Mouse (Mus musculus) liver, embryonic 16.5 days (tissue): ENCODE results near the gene Otulin. TPM values are rescaled to one million over a fixed set of nuclear protein-coding genes. Genes with fewer than 3 reads are reported as not detected.

Source experiments
- ATAC-seq: fragments of 200-750 bp; cut with Nextera tagmentation; 2 replicates; pipeline ENCODE4 v1.8.0; 2017; ENCODE audit warnings: low read depth, mild to moderate bottlenecking, moderate number of reproducible peaks, moderate library complexity
- H3K27ac ChIP-seq: fragments of 300-500 bp; sonication (generic); 2 replicates; pipeline ENCODE4 v1.5.1; 2014; ENCODE audit warnings: mild to moderate bottlenecking, low read length
- H3K27me3 ChIP-seq: fragments of 300-500 bp; sonication (generic); 2 replicates; pipeline ENCODE4 v1.6.1; 2014; ENCODE audit warnings: low read depth, low read length, mixed read lengths; ENCODE audit not compliant: control insufficient read depth, insufficient read depth
- H3K36me3 ChIP-seq: fragments of 300-500 bp; sonication (generic); 2 replicates; pipeline ENCODE4 v1.6.1; 2014; ENCODE audit warnings: mild to moderate bottlenecking; ENCODE audit not compliant: control insufficient read depth, insufficient read depth
- H3K4me1 ChIP-seq: fragments of 300-500 bp; sonication (generic); 2 replicates; pipeline ENCODE4 v1.6.1; 2014; ENCODE audit warnings: low read depth, low read length, mixed read lengths; ENCODE audit not compliant: control insufficient read depth
- H3K4me2 ChIP-seq: fragments of 300-500 bp; sonication (generic); 2 replicates; pipeline ENCODE4 v1.6.1; 2014; ENCODE audit warnings: low read depth, low read length, mixed read lengths
- H3K4me3 ChIP-seq: fragments of 300-500 bp; sonication (generic); 2 replicates; pipeline ENCODE4 v1.5.1; 2014; ENCODE audit warnings: low read depth, mild to moderate bottlenecking, low read length
- H3K9ac ChIP-seq: fragments of 300-500 bp; sonication (generic); 2 replicates; pipeline ENCODE4 v1.6.1; 2014; ENCODE audit warnings: low read depth, low read length
- H3K9me3 ChIP-seq: fragments of 300-500 bp; sonication (generic); replicated peaks from 2 replicates; pipeline ENCODE4 v1.6.1; 2016; ENCODE audit warnings: low read length; ENCODE audit not compliant: control insufficient read depth
- WGBS: fragments of 180-500 bp; shearing (Covaris S2); extraction: QIAGEN DNeasy Blood & Tissue Kit; methylation state at CpG from one replicate; pipeline ENCODE4 v1.1.7; 2014; ENCODE audit not compliant: insufficient replicate concordance; 5-methylcytosine and 5-hydroxymethylcytosine counted together
- polyA plus RNA-seq: library from polyadenylated mRNA; unstranded; fragments of >200 nt; fragmentation: Nextera tagmentation; extraction: Ambion mirVana; gene quantifications from 2 replicates; pipeline ENCODE4 v1.2.1, GENCODE M21; 2015

The Otulin gene
- polyA plus RNA-seq, 1 experiment from 2014 or later = 12.3 TPM

DNA sequence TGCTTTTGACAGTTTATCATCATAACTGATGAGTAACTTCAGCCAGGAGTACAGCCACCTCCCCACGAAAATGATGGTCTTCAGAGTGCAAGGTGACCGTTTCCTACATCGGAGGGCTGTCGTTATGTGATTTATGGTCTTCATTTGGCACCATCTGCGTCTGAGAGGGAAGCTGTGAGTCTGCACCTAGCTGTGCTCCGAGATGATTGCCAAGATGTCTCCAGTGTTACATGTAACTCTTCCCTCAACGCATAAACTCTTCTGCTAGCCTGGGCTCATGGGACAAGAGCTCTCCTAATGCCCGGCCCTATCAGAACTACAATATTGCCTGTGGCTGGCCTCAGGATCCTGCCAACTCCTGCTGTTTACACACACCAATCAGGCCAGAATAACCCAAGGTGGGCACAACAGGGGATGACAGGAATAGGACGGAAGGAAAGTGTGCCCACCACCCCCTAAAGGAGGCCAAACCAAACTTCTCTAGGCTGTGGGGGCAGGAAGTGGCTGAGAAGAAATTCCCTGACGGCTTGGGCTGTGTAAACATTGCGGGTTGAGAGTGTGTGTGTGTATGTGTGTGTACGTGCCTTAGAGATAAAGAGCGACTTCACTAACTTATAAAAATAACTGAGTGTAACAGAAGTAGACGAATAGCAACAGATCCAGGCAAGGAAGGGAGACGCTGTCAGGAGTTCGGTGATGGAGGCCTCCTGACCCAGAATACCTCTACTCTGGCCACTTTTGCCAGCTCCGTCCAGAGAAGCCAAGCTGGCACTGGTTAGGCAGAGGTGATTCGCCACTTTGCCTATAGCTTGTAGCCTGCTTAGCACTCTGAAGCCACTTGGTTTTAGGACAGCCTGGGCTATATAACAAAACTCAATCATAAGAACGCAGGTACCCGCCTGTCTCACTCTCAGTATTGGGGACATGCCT, 126.4 kb downstream of the Otulin start:
- Histone ChIP-seq H3K36me3 (no peaks in the 10 kb centered on the region), H3K27ac (0 out of 2 replicates have a peak overlapping the region, but pooled peaks have one; percentile 9), H3K4me1 (peaks cover 32% of the 10 kb centered on the region), H3K4me2 (no peak overlapping the region), H3K9me3 (no peaks in the 10 kb centered on the region), H3K27me3 (no peaks in the 10 kb centered on the region), H3K4me3 (no peak overlapping the region), H3K9ac (no peak overlapping the region)
- WGBS = 48% methylated on average over 20 of the region's 20 CpGs
- no peak for ATAC-seq

DNA sequence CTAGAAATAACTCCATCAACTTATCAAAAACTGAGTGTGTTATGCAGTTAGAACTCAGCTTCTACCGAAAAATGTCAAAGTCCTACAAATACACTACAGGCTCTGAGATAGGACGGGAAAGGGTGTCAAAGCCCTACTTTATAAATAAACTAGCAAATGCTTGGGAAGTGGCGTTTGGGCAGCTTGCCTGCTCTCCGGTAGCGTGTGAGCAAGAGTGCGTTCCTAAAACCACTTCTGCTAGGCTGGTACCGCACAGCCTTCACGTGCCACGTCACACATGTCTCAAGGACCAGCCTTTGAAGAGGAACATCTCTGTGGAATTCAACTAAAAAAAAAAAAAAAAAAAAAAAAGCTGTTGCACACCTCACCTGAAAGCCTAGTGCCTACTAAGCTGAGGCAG, 127.3 kb downstream of the Otulin start:
- Histone ChIP-seq H3K36me3 (no peaks in the 10 kb centered on the region), H3K27ac (no peak overlapping the region), H3K4me3 (no peak overlapping the region), H3K4me1 (peaks cover 36% of the 10 kb centered on the region), H3K9ac (no peak overlapping the region), H3K27me3 (no peaks in the 10 kb centered on the region), H3K9me3 (no peaks in the 10 kb centered on the region), H3K4me2 (no peak overlapping the region)
- 71% methylated on average over 9 of the region's 9 CpGs for WGBS
- ATAC-seq = no peak

DNA sequence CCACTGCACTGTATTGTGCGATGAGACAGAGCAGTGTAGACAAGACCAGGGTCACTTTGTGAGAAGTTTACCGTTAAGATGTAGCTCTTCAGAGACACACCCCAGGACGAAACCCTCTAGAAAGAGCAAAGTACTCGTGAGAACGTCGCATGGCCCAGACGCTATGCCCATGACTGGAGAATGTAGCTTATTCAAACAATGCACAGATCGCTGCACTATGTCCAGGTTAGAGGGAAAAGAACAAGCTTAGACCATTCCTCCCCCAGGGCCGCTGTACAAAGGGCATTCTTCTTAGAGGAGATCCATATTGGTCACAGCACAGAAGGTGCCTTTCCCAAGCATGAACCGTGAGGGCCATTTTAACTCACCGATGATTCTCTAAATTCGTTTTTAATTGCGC, 128.2 kb downstream of the Otulin start:
- WGBS = 88% methylated on average over 13 of the region's 13 CpGs
- no peaks in the 10 kb centered on the region for H3K36me3 ChIP-seq
- H3K27ac ChIP-seq = no peak overlapping the region
- H3K9me3 ChIP-seq = no peaks in the 10 kb centered on the region
- no peaks in the 10 kb centered on the region for H3K27me3 ChIP-seq
- H3K4me3 ChIP-seq = no peak overlapping the region
- ATAC-seq = no peak
- H3K9ac ChIP-seq = no peak overlapping the region
- no peak overlapping the region for H3K4me2 ChIP-seq
- peaks cover 45% of the 10 kb centered on the region for H3K4me1 ChIP-seq

DNA sequence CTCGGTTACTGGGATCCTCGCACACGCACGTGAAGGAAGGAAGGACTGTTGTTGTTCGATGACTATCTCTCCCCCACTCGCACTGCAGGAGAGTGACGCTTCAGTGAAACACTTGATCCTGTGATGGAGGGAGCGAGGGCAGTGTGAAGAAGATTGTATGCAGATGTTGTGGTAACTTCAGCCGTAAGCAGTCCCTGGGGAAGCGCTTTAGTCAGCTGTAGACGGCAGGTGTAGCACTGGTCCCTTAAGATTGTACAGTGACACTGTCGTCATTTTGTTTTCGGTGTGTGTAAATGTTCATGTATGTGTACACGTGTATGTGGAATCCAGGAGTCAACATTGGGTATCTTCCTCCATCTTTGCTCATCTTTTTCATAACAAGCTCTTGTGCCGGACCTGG, 130.1 kb downstream of the Otulin start:
- Histone ChIP-seq H3K4me2 (no peak overlapping the region), H3K9me3 (no peaks in the 10 kb centered on the region), H3K36me3 (no peaks in the 10 kb centered on the region), H3K9ac (no peak overlapping the region), H3K4me3 (no peak overlapping the region), H3K4me1 (peaks cover 46% of the 10 kb centered on the region), H3K27me3 (no peaks in the 10 kb centered on the region), H3K27ac (no peak overlapping the region)
- ATAC-seq = no peak
- WGBS = 72% methylated on average over 15 of the region's 15 CpGs

DNA sequence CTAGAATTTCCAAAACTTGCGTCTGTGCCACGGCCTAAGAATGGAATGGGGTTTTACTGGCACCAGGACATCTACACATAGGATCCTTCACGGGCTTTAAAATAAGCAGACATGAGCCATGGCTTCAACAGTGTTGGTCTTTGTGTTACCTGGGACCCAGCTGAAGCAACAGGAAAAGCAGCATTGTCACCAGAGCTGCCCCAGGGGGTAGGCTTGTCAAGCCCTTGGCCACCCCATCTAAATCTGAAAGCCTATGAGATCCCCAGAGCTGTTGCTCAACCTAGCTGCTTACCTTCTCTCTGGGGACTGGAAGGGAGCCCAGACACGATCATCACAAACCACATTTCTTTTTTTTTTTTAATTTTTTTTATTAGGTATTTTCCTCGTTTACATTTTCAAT, 132.4 kb downstream of the Otulin start:
- WGBS = 70% methylated on average over 5 of the region's 5 CpGs
- no peak for ATAC-seq
- Histone ChIP-seq H3K9ac (peak overlapping the region; percentile 66; the same call in 1 of the 2 replicates), H3K36me3 (no peaks in the 10 kb centered on the region), H3K4me2 (peak overlapping the region; percentile 66), H3K27ac (peak overlapping the region; percentile 97), H3K4me1 (peaks cover 66% of the 10 kb centered on the region), H3K4me3 (no peak overlapping the region), H3K9me3 (no peaks in the 10 kb centered on the region), H3K27me3 (no peaks in the 10 kb centered on the region)

DNA sequence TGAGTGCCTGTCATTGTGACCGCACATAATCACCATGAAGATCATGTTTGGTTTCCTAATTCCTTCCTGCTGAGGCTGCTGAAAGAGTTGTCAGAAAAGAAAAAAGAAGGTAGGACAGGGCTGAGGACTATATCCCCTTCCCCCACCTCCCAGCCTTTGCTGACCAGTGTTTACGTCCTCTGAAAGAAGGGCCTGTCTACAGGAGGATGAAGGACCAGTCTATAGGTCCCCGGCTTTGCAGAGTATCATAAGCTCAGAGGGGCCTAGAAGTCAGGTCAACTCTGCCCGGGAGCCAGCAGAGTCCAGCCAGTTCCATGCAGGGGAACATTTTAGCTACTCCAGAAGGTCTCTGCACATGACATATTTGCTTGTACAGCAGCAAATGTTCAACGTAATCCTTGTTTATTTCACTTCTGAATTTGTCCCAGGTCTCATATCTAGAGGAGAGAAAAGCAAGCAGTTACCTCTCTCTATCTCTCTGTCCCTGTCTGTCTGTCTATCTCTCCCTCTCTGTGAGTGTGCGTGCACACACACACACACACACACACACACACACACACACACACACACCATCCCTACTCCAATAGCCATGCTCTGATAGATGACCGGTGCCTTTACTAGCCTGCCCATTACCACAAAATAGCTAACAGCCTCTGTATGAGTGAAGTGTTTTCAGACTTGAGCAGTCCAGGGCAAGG, 133.0 kb downstream of the Otulin start:
- Histone ChIP-seq H3K4me3 (peak overlapping the region; percentile 39), H3K36me3 (no peaks in the 10 kb centered on the region), H3K27ac (peak overlapping the region; percentile 97), H3K4me2 (peak overlapping the region; percentile 66), H3K9ac (peak overlapping the region; percentile 66), H3K9me3 (no peaks in the 10 kb centered on the region), H3K4me1 (peaks cover 69% of the 10 kb centered on the region), H3K27me3 (no peaks in the 10 kb centered on the region)
- peak; percentile 67 for ATAC-seq
- WGBS = 22% methylated on average over 7 of the region's 7 CpGs

DNA sequence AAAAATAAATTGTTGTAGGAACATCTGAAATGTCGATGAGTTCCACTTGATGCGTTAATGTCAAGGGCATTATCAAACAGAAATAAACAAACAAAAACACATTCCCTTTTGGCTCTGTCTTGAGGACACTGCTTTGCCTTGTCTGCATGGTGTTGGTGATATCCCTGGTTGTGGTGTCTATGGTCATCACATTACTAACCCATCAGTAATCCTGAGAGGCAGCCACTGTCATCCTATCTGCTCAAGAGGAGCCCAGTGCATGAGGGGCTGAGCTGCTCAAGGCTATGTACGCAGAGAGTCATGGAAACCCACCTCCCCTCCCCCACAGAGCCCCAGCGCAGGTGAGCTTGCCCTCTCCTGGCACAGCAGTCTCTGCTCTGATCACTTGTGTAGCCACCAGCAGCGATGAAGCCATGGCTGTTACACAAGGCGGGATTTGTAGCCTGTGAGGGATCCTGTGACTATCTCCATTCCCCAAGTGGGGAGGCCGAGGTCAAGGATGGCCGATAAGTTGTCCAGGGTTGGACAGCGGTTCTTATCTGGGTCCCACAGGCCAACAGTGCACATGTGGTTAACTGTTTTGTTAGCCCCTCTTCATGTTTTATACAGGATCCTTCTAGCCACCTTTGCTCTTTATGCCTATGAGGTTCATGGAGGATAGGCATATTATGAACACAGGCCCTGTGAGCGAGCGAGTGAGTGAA, 133.7 kb downstream of the Otulin start:
- H3K27ac ChIP-seq = peak overlapping the region; percentile 97
- peaks cover 74% of the 10 kb centered on the region for H3K4me1 ChIP-seq
- H3K4me3 ChIP-seq = peak overlapping the region; percentile 39
- ATAC-seq = peak; percentile 94
- H3K27me3 ChIP-seq = no peaks in the 10 kb centered on the region
- H3K4me2 ChIP-seq = peak overlapping the region; percentile 66
- WGBS = 29% methylated on average over 11 of the region's 11 CpGs
- no peaks in the 10 kb centered on the region for H3K36me3 ChIP-seq
- H3K9me3 ChIP-seq = no peaks in the 10 kb centered on the region
- peak overlapping the region; percentile 66 for H3K9ac ChIP-seq

DNA sequence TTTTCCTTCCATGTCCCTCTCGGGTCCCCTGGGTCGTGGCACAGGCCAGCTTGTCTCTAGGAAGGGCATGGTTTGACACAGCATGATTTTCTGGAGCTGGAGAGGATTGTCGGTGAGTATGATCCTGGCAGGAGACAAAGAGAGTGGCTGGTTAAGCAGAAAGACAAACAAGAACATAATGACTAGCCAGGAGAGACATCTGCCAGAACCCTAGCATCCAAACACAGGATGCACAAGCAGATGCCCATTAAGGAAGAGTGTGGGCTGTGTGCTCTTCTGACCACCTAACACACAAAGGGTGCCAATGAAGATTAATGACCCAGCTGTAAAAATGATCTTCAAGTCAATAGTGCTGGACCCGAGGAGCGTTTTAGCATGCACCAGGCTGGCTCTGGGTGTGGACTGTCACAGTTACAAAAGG, 134.5 kb downstream of the Otulin start:
- peak overlapping the region; percentile 33 for H3K9ac ChIP-seq
- no peak overlapping the region for H3K4me3 ChIP-seq
- no peaks in the 10 kb centered on the region for H3K27me3 ChIP-seq
- peak overlapping the region; percentile 97 for H3K27ac ChIP-seq
- ATAC-seq = no peak
- no peaks in the 10 kb centered on the region for H3K36me3 ChIP-seq
- peak overlapping the region; percentile 66; the same call in 1 of the 2 replicates for H3K4me2 ChIP-seq
- H3K4me1 ChIP-seq = peaks cover 76% of the 10 kb centered on the region
- 51% methylated on average over 5 of the region's 5 CpGs for WGBS
- H3K9me3 ChIP-seq = no peaks in the 10 kb centered on the region
